Mouse (Mus musculus): ENCODE data around the gene Nhs. TPM values are rescaled to one million over a fixed set of nuclear protein-coding genes. Genes with fewer than 3 reads are reported as not detected.
A peak's percentile ranks its signal among the peaks of the same experiment; 100 is the strongest.

The Nhs gene
- polyA plus RNA-seq, 1 experiment from 2014 or later = 2.2 TPM

DNA sequence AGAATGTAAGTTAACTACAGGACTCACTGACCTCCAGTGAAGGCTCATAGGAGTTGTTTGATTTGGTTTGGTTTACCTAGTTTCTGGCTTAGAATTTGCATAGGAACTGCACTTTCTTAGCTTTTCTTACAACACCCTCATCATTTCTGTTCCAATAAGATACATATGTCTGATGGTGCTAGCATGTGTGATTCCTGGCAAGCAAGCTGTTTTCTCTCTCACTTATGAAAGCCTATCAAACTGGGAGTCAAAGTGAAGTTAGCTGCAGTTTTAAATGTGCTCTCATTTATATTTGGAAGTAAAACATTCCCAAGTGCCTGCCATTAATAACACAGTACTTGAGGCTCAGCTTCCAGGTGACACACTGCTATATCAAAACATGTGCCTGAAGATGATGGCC is 207.2 kb downstream of the Nhs start:
- DNase-seq (no peak), ATAC-seq (ENCODE audit: insufficient read depth) (no peak)
- Histone ChIP-seq H3K36me3 (ENCODE audit: insufficient read depth) (no peaks in the 10 kb centered on the region), H3K27ac (ENCODE audit: low read depth) (no peak overlapping the region), H3K9me3 (ENCODE audit: low read depth, low read length) (no peaks in the 10 kb centered on the region), H3K27me3 (ENCODE audit: insufficient read depth, low read length) (peaks cover 4% of the 10 kb centered on the region; the same call in 1 of the 2 replicates), H3K4me2 (no peak overlapping the region), H3K4me1 (ENCODE audit: insufficient read depth) (no peaks in the 10 kb centered on the region), H3K9ac (no peak overlapping the region), H3K4me3 (ENCODE audit: low read depth, low read length) (no peak overlapping the region)
- no peak for TF ChIP-seq CTCF (IDR thresholded peaks at IDR 0.05; ENCODE audit: low read depth)

DNA sequence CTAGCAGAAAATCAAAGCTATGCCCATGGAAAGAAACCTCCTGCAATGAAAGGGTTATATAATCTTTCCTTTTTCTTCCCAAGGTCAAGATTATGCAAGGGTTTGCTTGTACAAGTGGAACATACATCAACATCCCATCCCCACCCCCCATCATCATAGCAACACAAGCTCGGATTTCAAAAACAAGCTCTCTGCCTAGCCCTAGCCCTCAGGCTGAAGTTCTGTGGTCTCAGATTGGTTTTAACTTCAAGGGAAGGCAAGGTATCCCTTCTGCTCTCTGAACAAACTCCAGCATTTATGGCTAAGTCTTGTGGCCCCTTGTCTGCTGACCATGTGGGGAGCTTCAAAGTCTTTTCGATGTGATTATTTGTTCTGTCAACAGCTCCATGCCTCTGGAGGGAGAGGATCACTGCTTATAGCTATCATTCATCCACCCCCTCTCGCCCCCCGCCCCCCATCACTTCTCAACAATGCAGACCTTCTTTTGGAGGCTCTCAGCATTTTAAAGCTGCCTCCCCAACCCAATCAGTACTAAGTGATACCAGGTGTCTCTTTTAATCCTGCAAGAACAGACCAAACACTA is 216.3 kb downstream of the Nhs start:
- Histone ChIP-seq H3K9ac (no peak overlapping the region), H3K27me3 (ENCODE audit: insufficient read depth, low read length) (no peaks in the 10 kb centered on the region), H3K27ac (ENCODE audit: low read depth) (no peak overlapping the region), H3K4me3 (ENCODE audit: low read depth, low read length) (no peak overlapping the region), H3K4me2 (no peak overlapping the region), H3K9me3 (ENCODE audit: low read depth, low read length) (no peaks in the 10 kb centered on the region), H3K36me3 (ENCODE audit: insufficient read depth) (no peaks in the 10 kb centered on the region), H3K4me1 (ENCODE audit: insufficient read depth) (peaks cover 4% of the 10 kb centered on the region; the same call in 1 of the 2 replicates)
- WGBS = 24% methylated on average over 4 of the region's 4 CpGs
- no peak for TF ChIP-seq CTCF (IDR thresholded peaks at IDR 0.05; ENCODE audit: low read depth)
- DNase-seq (peak; percentile 15), ATAC-seq (ENCODE audit: insufficient read depth) (no peak)

DNA sequence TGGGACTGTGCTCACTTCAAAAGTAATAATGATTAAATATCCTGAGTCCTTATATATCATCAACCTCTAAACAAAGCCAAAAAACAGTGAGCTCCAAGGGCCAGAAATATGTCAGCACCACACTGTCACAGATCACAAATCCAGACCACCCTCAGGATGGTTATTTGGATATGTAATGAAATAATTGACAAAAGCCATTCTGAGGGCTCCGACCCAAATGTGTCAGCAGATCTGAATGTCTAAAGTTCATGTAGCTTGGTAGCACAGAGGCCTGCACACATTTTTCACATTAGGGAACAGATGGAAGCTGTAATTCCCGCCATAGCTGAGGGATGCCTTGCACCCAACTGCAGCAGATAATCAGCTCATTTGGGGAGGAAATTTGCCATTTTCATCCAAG is 218.8 kb downstream of the Nhs start:
- Histone ChIP-seq H3K9me3 (ENCODE audit: low read depth, low read length) (no peaks in the 10 kb centered on the region), H3K27me3 (ENCODE audit: insufficient read depth, low read length) (no peaks in the 10 kb centered on the region), H3K9ac (no peak overlapping the region), H3K4me2 (no peak overlapping the region), H3K4me3 (ENCODE audit: low read depth, low read length) (no peak overlapping the region), H3K27ac (ENCODE audit: low read depth) (no peak overlapping the region), H3K4me1 (ENCODE audit: insufficient read depth) (peaks cover 4% of the 10 kb centered on the region; the same call in 1 of the 2 replicates), H3K36me3 (ENCODE audit: insufficient read depth) (no peaks in the 10 kb centered on the region)
- WGBS = 53% methylated on average over 2 of the region's 2 CpGs
- DNase-seq (peak; percentile 88), ATAC-seq (ENCODE audit: insufficient read depth) (peak; percentile 95)
- TF ChIP-seq CTCF (IDR thresholded peaks at IDR 0.05; ENCODE audit: low read depth) = no peak

DNA sequence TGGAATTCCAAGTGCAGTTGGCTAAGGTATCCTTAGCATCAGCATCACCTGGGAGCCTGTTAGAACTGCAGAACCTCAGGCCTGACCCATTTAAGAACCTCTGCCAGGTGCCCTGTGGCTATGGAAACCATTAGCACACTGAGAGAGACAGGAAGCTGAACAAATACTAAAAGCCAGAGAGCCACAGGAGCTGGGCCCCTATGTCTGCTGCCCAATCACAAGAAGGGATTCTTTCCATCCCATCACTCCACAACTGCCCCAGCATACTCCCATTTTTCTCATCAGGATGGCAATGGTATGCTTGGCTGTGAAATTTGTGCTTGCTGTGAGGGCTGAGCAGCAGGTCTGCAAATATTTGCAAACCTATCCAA is 232.9 kb downstream of the Nhs start:
- no peaks in the 10 kb centered on the region for H3K27me3 ChIP-seq (ENCODE audit: insufficient read depth, low read length)
- H3K27ac ChIP-seq (ENCODE audit: low read depth) = no peak overlapping the region
- no peaks in the 10 kb centered on the region for H3K36me3 ChIP-seq (ENCODE audit: insufficient read depth)
- no peak for TF ChIP-seq CTCF (IDR thresholded peaks at IDR 0.05; ENCODE audit: low read depth)
- DNase-seq (no peak), ATAC-seq (ENCODE audit: insufficient read depth) (peak; percentile 44; the same call in 1 of the 2 replicates)
- H3K4me3 ChIP-seq (ENCODE audit: low read depth, low read length) = no peak overlapping the region
- H3K4me2 ChIP-seq = peak overlapping the region; percentile 15
- no peaks in the 10 kb centered on the region for H3K9me3 ChIP-seq (ENCODE audit: low read depth, low read length)
- H3K9ac ChIP-seq = no peak overlapping the region
- peaks cover 9% of the 10 kb centered on the region; the same call in 1 of the 2 replicates for H3K4me1 ChIP-seq (ENCODE audit: insufficient read depth)

DNA sequence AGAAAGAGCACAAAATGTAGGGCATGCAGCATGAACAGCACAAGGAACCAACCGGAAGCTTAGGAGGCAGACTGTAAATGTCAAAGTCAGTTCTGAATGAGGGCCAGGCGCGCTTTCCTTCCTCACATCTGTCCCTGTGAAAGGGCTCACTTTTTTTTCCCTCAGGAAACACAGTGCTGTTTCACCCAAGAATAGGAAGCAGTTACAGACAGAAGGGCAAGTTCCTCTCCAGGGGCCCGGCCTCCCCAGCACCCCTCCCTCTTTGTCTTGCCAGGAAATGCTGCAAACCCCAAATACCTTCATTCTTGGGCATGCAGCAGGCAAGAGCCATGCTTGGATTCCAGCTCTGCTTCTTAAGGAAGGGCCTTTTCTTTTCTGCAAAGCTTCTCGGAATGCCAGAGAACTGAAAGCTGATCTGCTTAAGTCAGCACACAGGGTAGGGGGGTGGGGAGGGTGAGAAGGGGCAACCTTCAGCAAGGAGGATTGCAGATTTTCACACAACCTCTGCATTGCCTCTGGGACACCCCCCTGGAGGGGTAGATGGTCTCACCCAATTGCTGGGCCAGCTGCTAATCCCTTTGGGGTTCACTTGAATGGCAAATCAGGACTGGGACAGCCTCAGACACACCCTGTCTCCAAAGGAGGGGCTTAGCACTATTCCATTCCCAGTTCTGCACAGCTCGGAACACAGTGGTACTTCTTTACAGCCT is 233.4 kb downstream of the Nhs start:
- ATAC-seq (ENCODE audit: insufficient read depth) (peak; percentile 91), DNase-seq (peak; percentile 46)
- H3K4me2 ChIP-seq = peak overlapping the region; percentile 15
- H3K27ac ChIP-seq (ENCODE audit: low read depth) = peak overlapping the region; percentile 63; the same call in 1 of the 2 replicates
- no peak overlapping the region for H3K4me3 ChIP-seq (ENCODE audit: low read depth, low read length)
- peaks cover 9% of the 10 kb centered on the region; the same call in 1 of the 2 replicates for H3K4me1 ChIP-seq (ENCODE audit: insufficient read depth)
- no peak for TF ChIP-seq CTCF (IDR thresholded peaks at IDR 0.05; ENCODE audit: low read depth)
- H3K36me3 ChIP-seq (ENCODE audit: insufficient read depth) = no peaks in the 10 kb centered on the region
- no peaks in the 10 kb centered on the region for H3K27me3 ChIP-seq (ENCODE audit: insufficient read depth, low read length)
- H3K9me3 ChIP-seq (ENCODE audit: low read depth, low read length) = no peaks in the 10 kb centered on the region
- WGBS = 17% methylated on average over 6 of the region's 6 CpGs
- H3K9ac ChIP-seq = no peak overlapping the region

DNA sequence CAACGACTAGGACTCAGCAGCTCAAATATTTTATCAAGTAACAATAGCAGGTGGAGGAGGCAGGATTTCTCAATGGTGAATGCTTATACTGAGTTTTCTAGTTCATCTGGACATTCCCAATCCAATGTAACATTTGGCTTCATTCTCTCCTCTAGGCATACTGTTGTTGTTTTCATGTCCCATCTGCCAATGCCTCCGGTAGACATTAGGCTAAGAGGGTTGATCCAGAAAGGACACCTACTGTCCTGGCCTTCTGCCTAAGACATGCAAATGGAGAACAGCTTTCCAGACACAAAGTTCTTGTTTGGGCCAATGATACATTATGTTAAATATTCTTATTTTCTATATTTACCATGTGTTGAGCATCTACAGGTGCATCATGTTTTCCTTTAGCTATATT is 236.9 kb downstream of the Nhs start:
- DNase-seq (no peak), ATAC-seq (ENCODE audit: insufficient read depth) (no peak)
- H3K27ac ChIP-seq (ENCODE audit: low read depth) = no peak overlapping the region
- WGBS = 84% methylated on average over 2 of the region's 2 CpGs
- H3K4me1 ChIP-seq (ENCODE audit: insufficient read depth) = peaks cover 9% of the 10 kb centered on the region; the same call in 1 of the 2 replicates
- no peaks in the 10 kb centered on the region for H3K9me3 ChIP-seq (ENCODE audit: low read depth, low read length)
- no peaks in the 10 kb centered on the region for H3K36me3 ChIP-seq (ENCODE audit: insufficient read depth)
- no peak overlapping the region for H3K4me3 ChIP-seq (ENCODE audit: low read depth, low read length)
- no peak for TF ChIP-seq CTCF (IDR thresholded peaks at IDR 0.05; ENCODE audit: low read depth)
- H3K4me2 ChIP-seq = no peak overlapping the region
- H3K9ac ChIP-seq = no peak overlapping the region
- no peaks in the 10 kb centered on the region; the same call in 1 of the 2 replicates for H3K27me3 ChIP-seq (ENCODE audit: insufficient read depth, low read length)

DNA sequence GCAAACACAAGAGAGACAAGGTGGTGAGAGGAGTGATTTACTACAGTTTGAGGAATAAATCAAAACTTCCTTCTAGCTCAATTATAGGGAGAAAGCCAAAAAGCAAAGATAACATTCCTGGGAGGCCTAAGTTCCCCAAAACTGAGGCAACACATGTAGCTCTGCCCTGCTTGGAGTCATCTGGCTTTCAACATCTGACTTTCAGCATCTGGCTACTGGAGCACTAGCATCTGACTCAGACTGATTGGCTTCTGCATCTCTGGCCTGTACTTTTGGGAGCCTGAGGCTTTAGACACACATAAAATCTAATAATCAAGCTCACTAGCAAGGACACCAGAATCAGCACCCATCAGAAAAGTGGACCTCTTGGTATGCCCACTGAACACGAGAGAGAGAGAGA is 237.9 kb downstream of the Nhs start:
- Histone ChIP-seq H3K27me3 (ENCODE audit: insufficient read depth, low read length) (no peaks in the 10 kb centered on the region; the same call in 1 of the 2 replicates), H3K9me3 (ENCODE audit: low read depth, low read length) (no peaks in the 10 kb centered on the region), H3K4me1 (ENCODE audit: insufficient read depth) (peaks cover 9% of the 10 kb centered on the region; the same call in 1 of the 2 replicates), H3K4me2 (no peak overlapping the region), H3K27ac (ENCODE audit: low read depth) (no peak overlapping the region), H3K4me3 (ENCODE audit: low read depth, low read length) (no peak overlapping the region), H3K9ac (no peak overlapping the region), H3K36me3 (ENCODE audit: insufficient read depth) (no peaks in the 10 kb centered on the region)
- DNase-seq (no peak), ATAC-seq (ENCODE audit: insufficient read depth) (no peak)
- 50% methylated on average over 1 of the region's 1 CpGs for WGBS
- no peak for TF ChIP-seq CTCF (IDR thresholded peaks at IDR 0.05; ENCODE audit: low read depth)

Data from lung, embryonic 14.5 days (tissue).